ENCODE assay signal across 28 mouse cellular contexts in genomic region chr16:5578333-5578732, GRCm38 (mm10).
DNase-seq lines count a peak whose midpoint lies in the region; ATAC-seq and TF ChIP-seq lines count a peak whose summit lies in the region.
"Had no signal": no experiment of that assay in that cellular context is flagged by ENCODE, and none has a peak within 500 bp of the region (broad histone marks: within the 10 kb centered on the region; RNA-seq: fewer than 3 reads in every experiment).

No protein-coding gene starts in this region.

- 0 out of 2 replicates have a peak overlapping the region, but pooled peaks have one; percentile 0 for H3K27ac ChIP-seq in hindbrain, embryonic 12.5 days
- H3K27ac ChIP-seq in hindbrain, postnatal 0 days = no peak overlapping the region
- peak overlapping the region; percentile 55; the same call in 1 of the 2 replicates for H3K27ac ChIP-seq in forebrain, embryonic 15.5 days (replicated peaks)
- H3K27ac ChIP-seq in midbrain, embryonic 13.5 days = peak overlapping the region; percentile 40; the same call in 1 of the 2 replicates
- H3K27ac ChIP-seq: embryonic facial prominence, embryonic 12.5 days; heart, embryonic 13.5 days; kidney, embryonic 15.5 days; limb, embryonic 13.5 days; macrophage; neural tube, embryonic 12.5 days; stomach, postnatal 0 days had no signal

- H3K4me3 ChIP-seq in hindbrain, embryonic 12.5 days = no peak overlapping the region
- no peak overlapping the region for H3K4me3 ChIP-seq in hindbrain, postnatal 0 days (ENCODE audit: low read length)
- H3K4me3 ChIP-seq in forebrain, embryonic 15.5 days = no peak overlapping the region
- H3K4me3 ChIP-seq in midbrain, embryonic 13.5 days (replicated peaks) = no peak overlapping the region
- H3K4me3 ChIP-seq: embryonic facial prominence, embryonic 12.5 days; heart, embryonic 13.5 days; kidney, embryonic 15.5 days; limb, embryonic 13.5 days; neural tube, embryonic 12.5 days had no signal

- TF ChIP-seq POLR2A in brain, embryonic 14.5 days (IDR thresholded peaks at IDR 0.05; ENCODE audit: borderline replicate concordance, extremely low read depth, insufficient read depth, insufficient read length, poor library complexity, severe bottlenecking) = no peak

- no peak for ATAC-seq in hindbrain, embryonic 12.5 days (ENCODE audit: low FRiP score)
- no peak for ATAC-seq in hindbrain, postnatal 0 days
- no peak for ATAC-seq in forebrain, embryonic 15.5 days (replicated peaks)
- ATAC-seq in midbrain, embryonic 13.5 days = 0 out of 2 replicates have a peak, but pooled peaks have one; percentile 53
- ATAC-seq: activated CD4-positive, CD25-positive, alpha-beta regulatory T cell, adult 4 months; lung, postnatal 0 days had no signal

- no peak overlapping the region for H3K4me2 ChIP-seq in hindbrain, embryonic 12.5 days (replicated peaks)
- H3K4me2 ChIP-seq in hindbrain, postnatal 0 days (ENCODE audit: low read depth, low read length) = no peak overlapping the region
- H3K4me2 ChIP-seq in forebrain, embryonic 15.5 days (replicated peaks) = no peak overlapping the region
- H3K4me2 ChIP-seq in midbrain, embryonic 13.5 days (replicated peaks) = no peak overlapping the region
- H3K4me2 ChIP-seq: embryonic facial prominence, embryonic 12.5 days; heart, embryonic 13.5 days; kidney, embryonic 15.5 days; limb, embryonic 13.5 days; liver, embryonic 11.5 days; neural tube, embryonic 12.5 days had no signal

- no peak for DNase-seq in hindbrain, postnatal 0 days (ENCODE audit: low spot score)
- peak; percentile 80 for DNase-seq in brain, embryonic 14.5 days (ENCODE audit: low read depth)
- DNase-seq in Muller cell, postnatal 12 days (ENCODE audit: inconsistent ontology term) = no peak
- no peak for DNase-seq in lung, adult 18-20 months
- DNase-seq in thymus, postnatal 0 days (ENCODE audit: low spot score) = no peak
- DNase-seq: adrenal gland, adult 2 months; B cell, adult 2 months; cerebellum, adult 9-10 months; cerebellum, postnatal 36 days; gastrocnemius, postnatal 10 days; heart, postnatal 10 days; kidney, adult 18-20 months; kidney, postnatal 36 days; right cerebral cortex, postnatal 4 days; thymus, adult 18-20 months had no signal

- H3K27me3 ChIP-seq in hindbrain, embryonic 12.5 days = no peaks in the 10 kb centered on the region
- H3K27me3 ChIP-seq in hindbrain, postnatal 0 days (ENCODE audit: insufficient read depth, low read length) = no peaks in the 10 kb centered on the region
- H3K27me3 ChIP-seq in forebrain, embryonic 15.5 days = no peaks in the 10 kb centered on the region
- no peaks in the 10 kb centered on the region for H3K27me3 ChIP-seq in midbrain, embryonic 13.5 days
- H3K27me3 ChIP-seq: embryonic facial prominence, embryonic 12.5 days; heart, embryonic 13.5 days; kidney, embryonic 15.5 days; limb, embryonic 13.5 days; neural tube, embryonic 12.5 days had no signal

- TF ChIP-seq CTCF in hindbrain, postnatal 0 days (IDR thresholded peaks at IDR 0.05; ENCODE audit: low read depth) = no peak
- TF ChIP-seq CTCF in brain, embryonic 14.5 days (IDR thresholded peaks at IDR 0.05; ENCODE audit: borderline replicate concordance, extremely low read depth, insufficient read depth, insufficient read length) = no peak

- H3K9ac ChIP-seq in hindbrain, embryonic 12.5 days = no peak overlapping the region
- H3K9ac ChIP-seq in hindbrain, postnatal 0 days (replicated peaks; ENCODE audit: low read length) = no peak overlapping the region
- H3K9ac ChIP-seq in forebrain, embryonic 15.5 days (replicated peaks) = no peak overlapping the region
- no peak overlapping the region for H3K9ac ChIP-seq in midbrain, embryonic 13.5 days (replicated peaks)
- H3K9ac ChIP-seq: embryonic facial prominence, embryonic 12.5 days; heart, embryonic 13.5 days; kidney, embryonic 15.5 days; limb, embryonic 13.5 days; neural tube, embryonic 12.5 days had no signal

- no peaks in the 10 kb centered on the region for H3K36me3 ChIP-seq in hindbrain, embryonic 12.5 days
- no peaks in the 10 kb centered on the region for H3K36me3 ChIP-seq in hindbrain, postnatal 0 days (ENCODE audit: insufficient read depth, low read length)
- no peaks in the 10 kb centered on the region for H3K36me3 ChIP-seq in forebrain, embryonic 15.5 days
- no peaks in the 10 kb centered on the region for H3K36me3 ChIP-seq in midbrain, embryonic 13.5 days
- H3K36me3 ChIP-seq: embryonic facial prominence, embryonic 12.5 days; heart, embryonic 13.5 days; kidney, embryonic 15.5 days; limb, embryonic 13.5 days; neural tube, embryonic 12.5 days had no signal

- peaks cover 6% of the 10 kb centered on the region; the same call in 1 of the 2 replicates for H3K4me1 ChIP-seq in hindbrain, embryonic 12.5 days
- no peaks in the 10 kb centered on the region for H3K4me1 ChIP-seq in hindbrain, postnatal 0 days (ENCODE audit: insufficient read depth, low read length)
- peaks cover 16% of the 10 kb centered on the region for H3K4me1 ChIP-seq in forebrain, embryonic 15.5 days
- peaks cover 19% of the 10 kb centered on the region for H3K4me1 ChIP-seq in midbrain, embryonic 13.5 days (replicated peaks)
- H3K4me1 ChIP-seq: heart, embryonic 13.5 days; limb, embryonic 13.5 days had no signal

- WGBS in hindbrain, embryonic 12.5 days = 45% methylated on average over 3 of the region's 3 CpGs
- 24% methylated on average over 3 of the region's 3 CpGs for WGBS in hindbrain, postnatal 0 days
- 11% methylated on average over 3 of the region's 3 CpGs for WGBS in forebrain, embryonic 15.5 days
- WGBS in midbrain, embryonic 13.5 days = 6% methylated on average over 3 of the region's 3 CpGs

- no peaks in the 10 kb centered on the region; the same call in 1 of the 2 replicates for H3K9me3 ChIP-seq in hindbrain, embryonic 12.5 days (replicated peaks)
- peaks cover 4% of the 10 kb centered on the region; the same call in 1 of the 2 replicates for H3K9me3 ChIP-seq in hindbrain, postnatal 0 days (ENCODE audit: low read length)
- H3K9me3 ChIP-seq in forebrain, embryonic 15.5 days = no peaks in the 10 kb centered on the region
- no peaks in the 10 kb centered on the region for H3K9me3 ChIP-seq in midbrain, embryonic 13.5 days
- H3K9me3 ChIP-seq: embryonic facial prominence, embryonic 12.5 days; heart, embryonic 13.5 days; kidney, embryonic 15.5 days; limb, embryonic 13.5 days; neural tube, embryonic 12.5 days had no signal
